Mouse (Mus musculus): Measurements from ENCODE around the gene Grk5. TPM values are rescaled to one million over a fixed set of nuclear protein-coding genes. Genes with fewer than 3 reads are reported as not detected.

The Grk5 gene
- polyA plus RNA-seq, 1 experiment from 2014 or later = 3.6 TPM

- ATAC-seq (ENCODE audit: insufficient number of reproducible peaks, insufficient read depth, low FRiP score, low read depth) = no peak
- no peaks in the 10 kb centered on the region for H3K4me1 ChIP-seq (ENCODE audit: control insufficient read depth, insufficient read depth, low read length)
Observed at GRCm38 (mm10) chr19:61048646-61049045, 159.1 kb downstream of the Grk5 start.

DNA sequence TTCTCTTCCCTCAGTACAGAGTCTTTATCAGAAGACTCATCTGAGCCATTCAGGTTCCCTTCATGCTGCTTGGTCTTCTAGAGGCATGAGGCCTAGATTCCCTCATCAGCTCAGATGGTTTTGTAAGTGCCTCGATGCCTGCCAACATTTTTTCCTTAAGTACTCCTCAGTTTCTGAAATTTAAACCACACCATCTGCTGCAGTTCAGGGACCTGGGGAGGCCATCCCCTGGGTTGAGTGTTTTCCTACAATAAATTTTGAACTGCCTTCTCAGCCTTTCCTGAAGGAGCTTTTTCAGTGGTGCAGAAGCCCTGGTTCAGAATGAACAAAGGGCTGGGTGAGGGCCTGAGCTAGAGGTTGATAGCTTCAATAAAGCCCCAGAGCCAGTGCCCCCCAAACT lies 159.9 kb downstream of the Grk5 start:
- Histone ChIP-seq H3K4me2 (replicated peaks; ENCODE audit: low read depth, low read length) (no peak overlapping the region), H3K36me3 (ENCODE audit: control insufficient read depth, insufficient read depth, low read length) (no peaks in the 10 kb centered on the region), H3K27ac (ENCODE audit: low read length) (no peak overlapping the region), H3K9ac (replicated peaks; ENCODE audit: low read depth, low read length) (no peak overlapping the region), H3K9me3 (ENCODE audit: control insufficient read depth, low read depth, low read length) (no peaks in the 10 kb centered on the region), H3K4me1 (ENCODE audit: control insufficient read depth, insufficient read depth, low read length) (no peaks in the 10 kb centered on the region), H3K4me3 (ENCODE audit: low read depth, low read length) (no peak overlapping the region), H3K27me3 (ENCODE audit: control insufficient read depth, insufficient read depth, low read length) (no peaks in the 10 kb centered on the region)
- no peak for ATAC-seq (ENCODE audit: insufficient number of reproducible peaks, insufficient read depth, low FRiP score, low read depth)
- WGBS = 48% methylated on average over 1 of the region's 1 CpGs

More at GRCm38 (mm10) chr19:61048646-61049045, 159.1 kb downstream of the Grk5 start:
- no peak overlapping the region for H3K4me3 ChIP-seq (ENCODE audit: low read depth, low read length)
- H3K9me3 ChIP-seq (ENCODE audit: control insufficient read depth, low read depth, low read length) = no peaks in the 10 kb centered on the region
- H3K27me3 ChIP-seq (ENCODE audit: control insufficient read depth, insufficient read depth, low read length) = no peaks in the 10 kb centered on the region
- H3K27ac ChIP-seq (ENCODE audit: low read length) = no peak overlapping the region
- WGBS = 89% methylated on average over 2 of the region's 2 CpGs
- H3K4me2 ChIP-seq (replicated peaks; ENCODE audit: low read depth, low read length) = no peak overlapping the region
- no peaks in the 10 kb centered on the region for H3K36me3 ChIP-seq (ENCODE audit: control insufficient read depth, insufficient read depth, low read length)
- no peak overlapping the region for H3K9ac ChIP-seq (replicated peaks; ENCODE audit: low read depth, low read length)

- no peaks in the 10 kb centered on the region for H3K4me1 ChIP-seq (ENCODE audit: control insufficient read depth, insufficient read depth, low read length)
- no peaks in the 10 kb centered on the region for H3K9me3 ChIP-seq (ENCODE audit: control insufficient read depth, low read depth, low read length)
- no peak for ATAC-seq (ENCODE audit: insufficient number of reproducible peaks, insufficient read depth, low FRiP score, low read depth)
- no peaks in the 10 kb centered on the region for H3K27me3 ChIP-seq (ENCODE audit: control insufficient read depth, insufficient read depth, low read length)
- H3K36me3 ChIP-seq (ENCODE audit: control insufficient read depth, insufficient read depth, low read length) = no peaks in the 10 kb centered on the region
- no peak overlapping the region for H3K27ac ChIP-seq (ENCODE audit: low read length)
- H3K9ac ChIP-seq (replicated peaks; ENCODE audit: low read depth, low read length) = no peak overlapping the region
- no peak overlapping the region for H3K4me2 ChIP-seq (replicated peaks; ENCODE audit: low read depth, low read length)
- no peak overlapping the region for H3K4me3 ChIP-seq (ENCODE audit: low read depth, low read length)
- WGBS = 95% methylated on average over 1 of the region's 1 CpGs
Observed at GRCm38 (mm10) chr19:61051151-61051550, 161.6 kb downstream of the Grk5 start.

DNA sequence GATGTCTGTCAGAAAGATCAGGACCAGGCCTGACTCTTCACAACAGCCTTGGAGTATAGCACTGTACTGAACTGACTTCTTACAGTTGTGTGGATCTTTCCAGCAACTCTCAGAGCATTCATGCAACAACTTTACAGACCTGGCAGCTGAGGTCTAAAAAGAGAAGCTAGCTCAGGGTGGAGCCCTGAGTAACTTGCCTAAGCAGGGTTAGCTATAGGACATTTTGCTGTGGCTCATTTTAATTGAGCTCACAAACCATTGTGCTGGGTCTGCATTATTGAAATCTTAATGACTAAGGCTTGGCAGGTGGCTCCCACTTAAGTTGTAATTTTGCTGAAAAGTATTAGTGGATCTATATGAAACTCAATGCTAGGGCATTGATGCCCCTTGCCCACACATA lies 162.5 kb downstream of the Grk5 start:
- ATAC-seq (ENCODE audit: insufficient number of reproducible peaks, insufficient read depth, low FRiP score, low read depth) = no peak
- H3K9me3 ChIP-seq (ENCODE audit: control insufficient read depth, low read depth, low read length) = no peaks in the 10 kb centered on the region
- H3K27ac ChIP-seq (ENCODE audit: low read length) = no peak overlapping the region
- H3K9ac ChIP-seq (replicated peaks; ENCODE audit: low read depth, low read length) = no peak overlapping the region
- H3K27me3 ChIP-seq (ENCODE audit: control insufficient read depth, insufficient read depth, low read length) = no peaks in the 10 kb centered on the region
- no peaks in the 10 kb centered on the region for H3K36me3 ChIP-seq (ENCODE audit: control insufficient read depth, insufficient read depth, low read length)
- H3K4me3 ChIP-seq (ENCODE audit: low read depth, low read length) = no peak overlapping the region
- H3K4me2 ChIP-seq (replicated peaks; ENCODE audit: low read depth, low read length) = no peak overlapping the region
- peaks cover 2% of the 10 kb centered on the region; the same call in 1 of the 2 replicates for H3K4me1 ChIP-seq (ENCODE audit: control insufficient read depth, insufficient read depth, low read length)

GRCm38 (mm10) chr19:61052786-61053185 lies 163.2 kb downstream of the Grk5 start:
- H3K9ac ChIP-seq (replicated peaks; ENCODE audit: low read depth, low read length) = no peak overlapping the region
- H3K36me3 ChIP-seq (ENCODE audit: control insufficient read depth, insufficient read depth, low read length) = no peaks in the 10 kb centered on the region
- no peak for ATAC-seq (ENCODE audit: insufficient number of reproducible peaks, insufficient read depth, low FRiP score, low read depth)
- H3K27me3 ChIP-seq (ENCODE audit: control insufficient read depth, insufficient read depth, low read length) = no peaks in the 10 kb centered on the region
- no peak overlapping the region for H3K4me2 ChIP-seq (replicated peaks; ENCODE audit: low read depth, low read length)
- H3K27ac ChIP-seq (ENCODE audit: low read length) = no peak overlapping the region
- H3K9me3 ChIP-seq (ENCODE audit: control insufficient read depth, low read depth, low read length) = no peaks in the 10 kb centered on the region
- peaks cover 10% of the 10 kb centered on the region for H3K4me1 ChIP-seq (ENCODE audit: control insufficient read depth, insufficient read depth, low read length)
- H3K4me3 ChIP-seq (ENCODE audit: low read depth, low read length) = no peak overlapping the region

- ATAC-seq (ENCODE audit: insufficient number of reproducible peaks, insufficient read depth, low FRiP score, low read depth) = no peak
- peak overlapping the region; percentile 49; the same call in 1 of the 2 replicates for H3K27ac ChIP-seq (ENCODE audit: low read length)
Observed at GRCm38 (mm10) chr19:61056783-61057410, 167.3 kb downstream of the Grk5 start.

GRCm38 (mm10) chr19:61057581-61057980 lies 168.0 kb downstream of the Grk5 start:
- Histone ChIP-seq H3K9me3 (ENCODE audit: control insufficient read depth, low read depth, low read length) (no peaks in the 10 kb centered on the region), H3K36me3 (ENCODE audit: control insufficient read depth, insufficient read depth, low read length) (no peaks in the 10 kb centered on the region), H3K4me3 (ENCODE audit: low read depth, low read length) (no peak overlapping the region), H3K27me3 (ENCODE audit: control insufficient read depth, insufficient read depth, low read length) (no peaks in the 10 kb centered on the region), H3K9ac (replicated peaks; ENCODE audit: low read depth, low read length) (no peak overlapping the region), H3K27ac (ENCODE audit: low read length) (peak overlapping the region; percentile 49; the same call in 1 of the 2 replicates), H3K4me2 (replicated peaks; ENCODE audit: low read depth, low read length) (no peak overlapping the region), H3K4me1 (ENCODE audit: control insufficient read depth, insufficient read depth, low read length) (peaks cover 12% of the 10 kb centered on the region)
- under 1% methylated on average over 3 of the region's 3 CpGs for WGBS
- ATAC-seq (ENCODE audit: insufficient number of reproducible peaks, insufficient read depth, low FRiP score, low read depth) = peak; percentile 74; the same call in 1 of the 2 replicates

More at GRCm38 (mm10) chr19:61056783-61057410, 167.3 kb downstream of the Grk5 start:
- no peak overlapping the region for H3K4me2 ChIP-seq (replicated peaks; ENCODE audit: low read depth, low read length)
- no peaks in the 10 kb centered on the region for H3K9me3 ChIP-seq (ENCODE audit: control insufficient read depth, low read depth, low read length)
- 51% methylated on average over 5 of the region's 5 CpGs for WGBS
- H3K4me3 ChIP-seq (ENCODE audit: low read depth, low read length) = no peak overlapping the region
- no peak overlapping the region for H3K9ac ChIP-seq (replicated peaks; ENCODE audit: low read depth, low read length)
- peaks cover 12% of the 10 kb centered on the region for H3K4me1 ChIP-seq (ENCODE audit: control insufficient read depth, insufficient read depth, low read length)
- H3K36me3 ChIP-seq (ENCODE audit: control insufficient read depth, insufficient read depth, low read length) = no peaks in the 10 kb centered on the region
- no peaks in the 10 kb centered on the region for H3K27me3 ChIP-seq (ENCODE audit: control insufficient read depth, insufficient read depth, low read length)

GRCm38 (mm10) chr19:61064386-61064785 lies 174.8 kb downstream of the Grk5 start:
- Histone ChIP-seq H3K9ac (replicated peaks; ENCODE audit: low read depth, low read length) (no peak overlapping the region), H3K4me1 (ENCODE audit: control insufficient read depth, insufficient read depth, low read length) (no peaks in the 10 kb centered on the region), H3K4me3 (ENCODE audit: low read depth, low read length) (no peak overlapping the region), H3K9me3 (ENCODE audit: control insufficient read depth, low read depth, low read length) (no peaks in the 10 kb centered on the region), H3K27me3 (ENCODE audit: control insufficient read depth, insufficient read depth, low read length) (no peaks in the 10 kb centered on the region), H3K27ac (ENCODE audit: low read length) (no peak overlapping the region), H3K4me2 (replicated peaks; ENCODE audit: low read depth, low read length) (no peak overlapping the region), H3K36me3 (ENCODE audit: control insufficient read depth, insufficient read depth, low read length) (no peaks in the 10 kb centered on the region)
- no peak for ATAC-seq (ENCODE audit: insufficient number of reproducible peaks, insufficient read depth, low FRiP score, low read depth)
- WGBS = 90% methylated on average over 3 of the region's 3 CpGs

DNA sequence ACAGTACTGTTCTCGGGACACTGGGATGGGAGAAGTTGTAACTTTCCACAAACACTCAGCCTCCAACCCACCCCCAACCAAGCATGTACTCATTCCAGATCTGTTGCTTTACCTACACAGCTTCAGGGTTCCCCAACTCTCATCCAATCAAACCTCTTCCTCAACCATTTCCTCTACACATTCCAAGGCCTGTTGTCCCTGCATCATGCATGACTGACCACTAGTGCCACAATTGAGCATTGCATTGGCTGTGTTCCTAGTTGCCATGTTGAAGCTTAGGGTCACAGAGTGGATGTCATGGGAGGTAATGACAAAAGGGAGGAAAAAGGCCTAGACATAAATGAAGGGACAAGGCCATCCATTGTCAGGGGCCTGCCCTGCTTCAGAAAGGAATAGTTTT lies 175.5 kb downstream of the Grk5 start:
- Histone ChIP-seq H3K36me3 (ENCODE audit: control insufficient read depth, insufficient read depth, low read length) (no peaks in the 10 kb centered on the region), H3K27ac (ENCODE audit: low read length) (no peak overlapping the region), H3K9ac (replicated peaks; ENCODE audit: low read depth, low read length) (no peak overlapping the region), H3K4me3 (ENCODE audit: low read depth, low read length) (no peak overlapping the region), H3K4me1 (ENCODE audit: control insufficient read depth, insufficient read depth, low read length) (no peaks in the 10 kb centered on the region), H3K4me2 (replicated peaks; ENCODE audit: low read depth, low read length) (no peak overlapping the region), H3K27me3 (ENCODE audit: control insufficient read depth, insufficient read depth, low read length) (no peaks in the 10 kb centered on the region), H3K9me3 (ENCODE audit: control insufficient read depth, low read depth, low read length) (no peaks in the 10 kb centered on the region)
- ATAC-seq (ENCODE audit: insufficient number of reproducible peaks, insufficient read depth, low FRiP score, low read depth) = no peak
- WGBS = 100% methylated on average over 1 of the region's 1 CpGs
